Mouse (Mus musculus) forelimb bud, embryonic 11.5 days (tissue): ENCODE results near the gene 2300002M23Rik.

Experiments
- DNase-seq: peaks from one replicate; pipeline ENCODE4 v3.0.0-alpha.2; 2012; ENCODE audit warnings: low read depth, low spot score

2300002M23Rik gene

DNA sequence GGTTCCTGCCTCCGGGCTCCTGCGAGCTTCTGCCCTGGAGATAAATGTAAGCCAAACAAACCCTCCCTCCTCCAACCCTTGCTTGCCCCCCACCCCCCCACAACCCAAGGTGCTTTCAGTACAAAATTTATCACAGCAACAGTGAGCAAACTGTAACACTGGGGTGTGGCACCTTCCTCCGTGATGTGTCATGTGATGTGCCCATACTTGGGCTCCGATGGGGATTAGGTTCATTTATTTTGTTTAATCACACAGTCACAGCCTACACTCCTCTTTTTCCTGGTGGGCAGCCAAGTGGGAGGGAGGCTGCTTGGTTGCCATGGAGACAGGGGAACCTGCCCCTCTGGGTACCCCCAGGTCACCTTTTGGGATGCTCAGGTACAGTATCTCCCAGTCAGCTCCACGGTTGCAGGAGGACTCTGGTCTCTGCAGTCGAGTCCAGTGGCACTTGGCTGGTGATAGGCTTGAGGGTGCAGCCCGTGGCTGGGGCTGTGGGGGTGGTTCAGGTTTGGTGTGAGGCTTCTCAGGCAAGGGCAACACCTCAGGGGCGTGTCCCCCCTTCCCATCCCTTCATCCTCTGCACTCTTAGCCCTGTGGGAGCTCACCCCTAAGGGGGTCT, 34.6 kb downstream of the 2300002M23Rik start:
- no peak for DNase-seq

GRCm38 (mm10) chr17:35617127-35617526, 49.9 kb downstream of the 2300002M23Rik start:
- DNase-seq: no peak
